Mouse (Mus musculus) adipocyte (in vitro differentiated cells): ENCODE results near the gene Gdnf.
A peak's percentile ranks its signal among the peaks of the same experiment; 100 is the strongest.

Source experiments
- DNase-seq: peaks from one replicate; pipeline ENCODE4 v3.0.0-alpha.2; 2016; ENCODE audit warnings: low spot score

The Gdnf gene

GRCm38 (mm10) chr15:7862890-7863289, 52.2 kb downstream of the Gdnf start:
- DNase-seq: no peak

GRCm38 (mm10) chr15:7863328-7863727, 52.7 kb downstream of the Gdnf start:
- no peak for DNase-seq

GRCm38 (mm10) chr15:7865305-7865704, 54.7 kb downstream of the Gdnf start:
- no peak for DNase-seq

GRCm38 (mm10) chr15:7872473-7872872, 61.8 kb downstream of the Gdnf start:
- DNase-seq: no peak

- peak; percentile 85 for DNase-seq
Measured at GRCm38 (mm10) chr15:7875879-7876278, 65.2 kb downstream of the Gdnf start.

GRCm38 (mm10) chr15:7877560-7878467, 67.2 kb downstream of the Gdnf start:
- DNase-seq: peak; percentile 79

- DNase-seq: no peak
Measured at GRCm38 (mm10) chr15:7878861-7879260, 68.2 kb downstream of the Gdnf start.

GRCm38 (mm10) chr15:7879956-7880355, 69.3 kb downstream of the Gdnf start:
- no peak for DNase-seq

GRCm38 (mm10) chr15:7884181-7884580, 73.5 kb downstream of the Gdnf start:
- DNase-seq: no peak

- DNase-seq: no peak
Measured at GRCm38 (mm10) chr15:7885106-7885505, 74.5 kb downstream of the Gdnf start.

- DNase-seq: no peak
Measured at GRCm38 (mm10) chr15:7886591-7886990, 75.9 kb downstream of the Gdnf start.
